Mouse (Mus musculus) c-Kit-positive CD71-positive TER-119-positive erythroid progenitor cells, embryonic 14.5 days (primary cell): ENCODE measurements around the gene Sec22a.

Source experiments
- DNase-seq: peaks from one replicate; pipeline ENCODE4 v3.0.0-alpha.2; 2013; ENCODE audit warnings: low spot score

The Sec22a gene

DNA sequence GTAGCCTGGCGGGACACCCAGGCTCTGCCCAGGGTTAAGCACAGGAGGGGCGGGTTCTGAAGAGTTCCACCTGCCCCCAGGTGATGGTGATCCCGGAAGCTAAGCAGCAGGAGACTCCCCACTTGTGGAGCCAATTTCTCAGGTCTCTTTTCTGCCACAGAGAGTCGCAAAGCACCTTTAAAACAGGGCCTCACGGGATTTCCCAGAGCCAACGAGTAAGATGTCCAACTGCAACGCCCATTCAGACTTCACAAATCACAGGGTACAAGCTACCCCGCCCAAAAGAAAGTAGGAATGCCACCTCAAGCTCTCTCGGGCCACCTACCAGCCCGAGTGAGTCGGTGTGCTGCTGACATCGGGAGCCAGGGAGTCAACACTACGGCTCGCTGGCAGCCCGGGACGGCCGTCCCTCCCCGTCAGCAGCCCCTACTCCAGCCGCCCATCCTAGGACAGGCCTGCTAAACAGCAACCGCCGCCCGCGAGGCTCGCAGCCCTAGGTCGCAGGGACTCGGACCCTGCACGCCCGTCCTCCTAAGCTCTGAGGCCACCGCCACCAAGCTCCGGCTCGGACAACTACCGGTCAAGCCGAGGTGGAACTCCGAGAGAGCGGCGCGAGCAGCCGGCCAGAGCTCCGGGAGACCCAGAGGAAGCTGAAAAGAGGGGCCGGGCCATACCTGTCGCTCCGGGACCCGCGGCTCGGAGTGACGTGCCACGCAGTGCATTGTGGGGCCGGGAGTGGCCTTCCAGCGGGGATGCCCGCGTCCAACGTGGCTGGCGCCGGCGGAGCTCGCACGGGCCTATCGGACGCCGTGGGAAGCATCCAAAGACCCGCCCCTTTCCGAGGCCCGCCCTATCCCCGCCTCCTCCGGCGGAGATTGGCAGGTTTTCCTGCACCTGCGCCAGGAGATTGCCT is at the start of gene Sec22a:
Gene Sec22a, minus strand, starts transcription at position 769 of the 913 bp plus-strand sequence.
- peak; percentile 92 for DNase-seq

DNA sequence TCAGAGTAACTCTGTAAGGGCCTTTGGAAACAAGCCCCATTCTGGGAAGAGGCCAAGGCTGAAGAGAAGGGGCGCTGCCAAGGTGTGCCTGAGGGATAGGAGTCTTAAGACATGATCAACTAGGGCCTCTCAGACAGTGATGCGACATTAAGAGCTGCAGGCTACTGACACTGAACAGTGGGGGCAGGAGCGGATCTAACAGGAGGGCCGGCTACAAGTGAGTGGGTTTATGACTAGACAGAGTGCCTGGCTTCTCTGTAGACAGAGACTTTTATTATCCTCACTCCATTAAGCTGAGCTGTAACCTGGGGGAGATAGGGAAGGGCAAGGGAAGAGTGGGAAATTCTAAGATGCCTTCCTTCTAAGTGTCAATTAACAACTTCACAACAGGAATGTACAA is 43.0 kb upstream of the Sec22a start:
- DNase-seq, result no peak

DNA sequence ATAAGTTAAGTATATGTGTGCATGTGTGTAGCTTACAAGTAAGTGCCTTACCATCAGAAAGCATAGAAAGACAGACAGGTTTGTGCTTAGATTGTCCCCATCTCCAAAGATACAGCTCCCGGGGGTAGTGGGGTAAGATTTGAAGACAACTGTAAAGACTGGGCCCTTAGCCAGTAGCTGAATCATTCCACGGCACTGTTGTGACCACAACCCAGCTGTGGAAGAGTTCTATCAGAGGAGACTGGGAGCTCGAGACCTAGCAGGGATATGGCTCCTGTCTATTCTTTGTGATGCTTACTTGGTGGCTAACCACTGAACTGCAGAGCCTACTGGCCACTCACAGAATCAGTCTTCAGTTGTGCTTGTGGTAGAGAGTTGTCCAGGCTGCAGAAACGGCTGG is 42.4 kb upstream of the Sec22a start:
- no peak for DNase-seq

GRCm38 (mm10) chr16:35405348-35406080 is 41.8 kb upstream of the Sec22a start:
- no peak for DNase-seq

DNA sequence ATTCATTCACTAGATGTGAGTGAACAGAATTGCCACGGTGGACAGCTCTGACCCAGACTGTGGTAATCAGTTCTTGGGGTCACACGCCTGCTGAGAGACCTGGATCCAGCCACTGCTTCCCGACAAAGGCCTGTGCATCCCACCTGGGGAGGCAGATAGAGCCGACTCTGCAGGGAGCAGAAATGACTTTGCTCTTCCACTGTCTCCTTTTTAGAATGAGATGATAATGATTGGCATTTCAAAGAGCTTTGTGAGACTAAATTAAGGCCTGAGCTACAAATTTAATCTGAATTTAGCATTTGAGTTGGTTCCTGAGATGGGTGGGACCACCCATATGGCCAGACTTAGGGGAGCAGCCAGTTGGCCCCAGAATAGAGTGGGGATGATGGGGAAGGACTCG is 41.1 kb upstream of the Sec22a start:
- no peak for DNase-seq

- no peak for DNase-seq
These were observed 40.2 kb upstream of the Sec22a start for GRCm38 (mm10) chr16:35403891-35404290.

GRCm38 (mm10) chr16:35403356-35403755 is 39.6 kb upstream of the Sec22a start:
- no peak for DNase-seq

GRCm38 (mm10) chr16:35392813-35393212 is 29.1 kb upstream of the Sec22a start:
- no peak for DNase-seq

DNA sequence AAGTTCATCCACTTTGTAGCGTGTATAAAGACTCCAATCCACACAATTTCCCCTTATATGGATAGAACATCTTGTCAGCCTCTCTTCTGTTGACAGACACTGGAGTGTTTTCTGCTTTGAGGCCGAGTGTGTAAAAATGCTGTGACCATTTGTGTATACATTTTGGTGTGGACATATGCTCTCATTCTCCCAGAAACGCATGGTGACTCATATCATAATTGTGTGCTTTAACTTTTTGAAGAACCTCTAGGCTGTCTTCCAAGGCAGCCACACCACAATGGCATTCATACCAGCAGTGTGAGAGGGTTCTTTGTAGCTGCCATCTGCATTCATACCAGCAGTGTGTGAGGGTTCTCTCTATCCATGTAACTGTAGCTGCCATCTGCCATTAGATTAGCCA is 21.9 kb upstream of the Sec22a start:
- no peak for DNase-seq

DNA sequence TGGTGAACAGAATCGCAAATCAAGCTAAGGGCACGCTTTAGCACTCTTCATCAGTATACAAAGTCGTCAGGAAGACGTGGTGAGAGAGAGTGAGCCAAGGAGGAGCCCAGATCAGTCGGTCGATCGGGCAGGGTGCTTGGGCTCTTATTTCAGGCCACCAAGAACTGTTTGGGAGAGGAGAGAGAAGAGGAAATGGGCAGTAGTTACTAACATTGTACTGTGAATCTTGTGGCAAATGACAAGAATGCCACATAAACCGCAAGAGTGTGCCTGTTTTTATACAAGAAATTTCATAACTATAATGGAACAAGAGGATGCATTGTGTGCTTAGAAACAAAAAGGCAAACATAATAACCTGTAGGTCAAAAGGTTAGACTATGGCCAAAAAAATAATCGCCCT is 16.3 kb upstream of the Sec22a start:
- DNase-seq, result no peak

GRCm38 (mm10) chr16:35379344-35379743 is 15.6 kb upstream of the Sec22a start:
- no peak for DNase-seq

DNA sequence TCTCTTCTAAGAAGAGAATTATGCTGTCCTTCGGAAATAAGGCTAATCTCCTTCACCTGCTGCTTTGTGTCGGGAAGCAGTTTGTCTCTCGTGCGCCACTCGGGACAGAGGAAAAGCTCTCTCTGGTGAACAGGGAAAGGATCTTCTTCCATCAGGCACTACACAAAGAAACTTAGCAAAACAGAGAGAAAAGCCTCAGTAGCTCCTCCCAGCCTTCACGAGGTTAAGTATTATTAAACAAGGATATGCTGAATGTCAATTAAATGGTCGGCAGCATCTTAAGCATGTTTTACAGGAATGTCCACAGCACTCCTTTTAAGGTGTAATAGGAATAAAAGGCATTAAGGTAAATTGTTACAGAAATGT is 328 bp upstream of the Sec22a start:
- no peak for DNase-seq

DNA sequence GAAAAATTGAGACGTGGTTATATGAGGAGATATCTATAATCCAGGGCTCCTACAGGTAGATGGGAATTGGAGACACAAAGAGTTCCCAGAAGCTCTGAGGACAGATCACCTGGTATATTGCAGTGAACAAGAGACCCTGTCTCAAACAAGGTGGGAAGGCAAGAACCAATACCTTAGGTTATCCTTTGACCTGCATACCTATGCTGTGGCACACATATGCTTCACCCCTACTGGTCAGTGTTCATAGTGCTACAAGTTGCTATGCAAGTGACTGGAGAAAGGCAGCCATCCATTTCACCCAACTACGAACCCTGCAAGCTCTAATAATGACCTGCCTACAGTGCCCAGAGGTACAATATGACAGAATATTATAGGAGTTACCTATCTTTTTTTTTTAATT is 1.5 kb downstream of the Sec22a start:
- no peak for DNase-seq

GRCm38 (mm10) chr16:35360593-35360992 is 3.1 kb downstream of the Sec22a start:
- DNase-seq, result peak; percentile 69

- DNase-seq, result no peak
These were observed 6.3 kb downstream of the Sec22a start for GRCm38 (mm10) chr16:35357449-35357848.

DNA sequence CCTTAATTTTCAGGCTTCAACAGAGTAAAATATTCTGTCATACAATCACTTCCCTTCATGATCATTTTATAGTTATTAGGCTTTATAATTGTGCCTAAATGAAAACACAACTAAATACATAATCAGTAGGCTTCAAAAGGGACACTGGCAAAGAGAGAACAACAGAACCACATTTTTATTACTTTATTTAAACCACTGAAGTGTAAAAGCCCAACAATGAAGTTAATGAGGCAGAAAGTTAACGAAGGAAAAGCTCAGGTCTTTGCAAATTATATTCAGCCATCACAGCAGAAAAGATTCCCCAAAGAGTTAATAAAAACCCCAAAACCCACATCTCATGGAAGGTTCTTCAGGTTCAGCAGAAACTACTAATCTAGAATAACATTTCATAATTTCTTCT is 33.3 kb downstream of the Sec22a start:
- DNase-seq, result no peak

- DNase-seq, result no peak
These were observed 43.9 kb downstream of the Sec22a start for GRCm38 (mm10) chr16:35319773-35320172.

DNA sequence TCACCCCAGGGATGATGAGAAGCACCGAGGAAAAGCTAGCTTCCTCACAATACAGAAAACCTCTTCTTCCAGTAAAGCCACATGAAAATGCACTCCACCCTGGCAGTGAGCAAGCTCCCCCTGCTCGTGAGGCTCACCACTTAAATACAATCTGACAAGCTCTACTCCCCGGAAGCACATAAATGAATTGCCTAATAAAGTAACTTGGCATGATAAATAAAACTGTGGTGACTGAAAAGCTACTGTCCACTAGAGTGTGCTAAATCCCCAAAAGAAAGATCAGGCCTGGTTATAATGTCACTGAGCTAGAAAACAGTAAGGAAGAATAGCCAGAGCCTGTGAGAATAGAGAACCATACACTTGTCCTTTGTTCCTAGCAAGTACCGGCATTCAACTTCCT is 44.4 kb downstream of the Sec22a start:
- peak; percentile 8 for DNase-seq

DNA sequence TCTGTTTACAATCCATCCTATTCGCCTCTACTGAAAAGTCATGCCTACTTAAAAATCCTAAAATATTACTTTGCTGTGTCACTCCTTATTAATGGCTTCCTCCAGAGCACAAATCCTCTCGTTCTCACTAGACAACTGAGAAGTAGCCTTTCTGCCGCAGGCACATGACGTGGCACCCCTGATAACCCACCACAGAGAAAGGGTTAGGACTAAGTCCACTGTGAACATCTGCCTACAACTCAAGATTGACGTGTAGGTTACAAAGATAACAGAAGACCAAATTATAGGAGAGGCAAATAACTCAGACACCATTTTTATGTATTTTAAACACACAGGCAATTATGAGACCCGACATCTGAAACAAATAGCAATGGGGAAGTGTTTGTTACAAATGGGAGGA is 45.3 kb downstream of the Sec22a start:
- no peak for DNase-seq

- DNase-seq, result no peak
These were observed 46.3 kb downstream of the Sec22a start for GRCm38 (mm10) chr16:35317460-35317859.

- no peak for DNase-seq
These were observed 46.9 kb downstream of the Sec22a start for GRCm38 (mm10) chr16:35316856-35317264.

GRCm38 (mm10) chr16:35315496-35315895 is 48.2 kb downstream of the Sec22a start:
- DNase-seq, result no peak

DNA sequence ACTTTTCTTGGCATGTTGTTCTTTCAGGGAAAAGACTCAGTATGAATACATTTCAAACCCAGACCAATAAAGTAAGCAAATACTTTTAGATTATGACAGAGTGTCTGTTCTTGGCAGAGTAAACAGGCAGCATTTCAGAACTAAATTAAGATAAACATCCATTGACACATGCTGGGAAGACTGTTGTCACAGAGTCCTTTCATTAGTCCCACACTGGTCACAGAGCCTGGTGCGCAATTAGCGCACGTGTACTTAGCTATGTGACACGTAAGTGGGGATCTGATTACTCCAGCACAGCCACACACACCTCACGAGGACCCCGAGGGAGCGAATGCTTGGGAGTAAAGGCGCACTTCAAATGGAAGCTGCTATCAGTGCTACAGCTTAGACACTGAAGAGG is 52.1 kb downstream of the Sec22a start:
- DNase-seq, result no peak
